Mouse (Mus musculus): ENCODE measurements around the gene Apoe.
A peak's percentile ranks its signal among the peaks of the same experiment; 100 is the strongest.

Apoe gene

DNA sequence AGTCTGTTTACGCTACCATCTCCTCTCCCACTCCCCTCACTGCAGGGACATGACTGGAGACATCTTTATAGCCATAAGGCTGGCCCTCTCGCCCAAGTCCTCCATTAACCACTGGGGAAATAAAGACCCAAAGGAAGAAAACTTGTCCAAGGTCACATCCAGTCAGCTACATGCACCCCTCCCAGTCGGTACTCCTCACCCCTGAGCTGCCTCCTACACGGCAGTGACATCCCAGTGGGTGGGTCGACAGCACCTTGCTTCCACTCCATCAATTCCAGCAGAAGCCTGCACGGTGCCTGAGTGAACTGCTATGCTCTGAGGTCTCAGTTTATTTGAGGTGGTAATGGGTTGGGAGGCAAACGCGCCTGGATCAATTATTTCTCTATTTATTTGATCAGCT is 35.0 kb downstream of the Apoe start:
- peak; percentile 20 for DNase-seq

DNA sequence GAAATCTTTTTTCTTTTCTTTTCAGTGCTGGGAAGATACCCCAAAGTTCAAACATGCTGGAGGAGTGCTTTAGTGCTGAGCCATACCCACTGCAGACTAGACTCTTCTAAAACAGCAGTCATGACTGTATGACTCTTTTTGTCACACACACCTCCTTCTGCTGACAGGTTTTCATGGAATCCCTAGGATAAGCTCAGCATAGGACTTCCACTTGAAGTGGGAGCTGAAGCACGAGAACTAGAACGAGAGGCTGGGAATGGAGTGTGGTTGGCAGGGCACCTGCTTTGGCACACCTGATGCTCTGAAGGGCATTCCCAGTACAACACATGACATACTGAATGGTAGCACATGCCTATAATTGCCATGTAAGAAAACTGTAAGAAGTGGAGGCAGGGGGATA is 46.4 kb downstream of the Apoe start:
- no peak for DNase-seq

DNA sequence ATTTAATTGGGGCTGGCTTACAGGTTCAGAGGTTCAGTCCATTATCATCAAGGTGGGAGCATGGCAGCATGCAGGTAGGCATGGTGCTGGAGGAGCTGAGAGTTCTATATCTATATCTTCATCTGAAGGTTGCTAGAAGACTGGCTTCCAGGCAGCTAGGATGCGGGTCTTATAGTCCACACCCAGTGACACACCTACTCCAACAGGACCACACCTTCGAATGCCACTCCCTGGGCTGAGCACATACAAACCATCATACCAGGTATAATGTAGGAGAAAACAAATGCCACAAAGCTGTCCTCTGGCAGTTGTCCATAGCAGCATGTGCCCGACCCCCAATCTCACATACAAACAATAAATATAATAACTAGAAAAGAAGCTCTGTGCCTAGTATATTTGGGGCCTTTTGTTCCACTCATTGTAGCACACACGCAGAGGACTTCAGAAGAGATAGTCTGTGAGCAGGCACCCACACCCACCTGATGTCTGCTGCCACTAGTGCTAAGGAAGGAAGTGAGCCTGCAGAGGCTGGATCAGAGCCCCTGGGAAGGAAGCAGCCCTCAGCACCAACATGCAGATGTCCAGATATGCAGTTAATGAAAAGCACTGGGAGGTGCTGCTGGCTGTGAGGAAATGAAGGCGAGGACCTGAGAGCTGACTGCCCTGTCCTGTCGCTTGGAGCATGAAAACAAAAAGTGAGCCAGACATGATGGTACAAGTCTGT is 47.8 kb downstream of the Apoe start:
- peak; percentile 39 for DNase-seq

Data from kidney, postnatal 10 days (tissue).